11 mouse cellular contexts compared by ENCODE assay signal in the genomic region with DNA sequence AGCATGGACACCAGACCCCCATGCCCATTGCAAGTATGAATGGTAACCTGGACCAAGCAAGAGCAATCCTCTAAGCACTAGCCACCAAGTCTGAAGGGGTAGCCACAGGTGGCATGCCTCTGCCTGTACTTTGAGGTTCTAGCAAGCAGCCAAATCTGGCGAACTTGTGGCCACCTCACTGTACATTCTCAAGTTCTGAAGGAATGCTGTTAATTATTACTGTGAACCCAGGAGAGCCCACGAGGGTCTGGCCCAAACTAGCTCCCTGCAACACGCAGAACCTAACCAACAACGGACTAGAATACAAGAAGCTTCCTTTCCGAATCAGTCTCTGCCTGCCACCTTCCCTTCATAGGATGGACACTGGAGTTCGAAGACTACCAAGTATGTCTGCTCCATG. TPM values are rescaled to one million over a fixed set of nuclear protein-coding genes. Genes with fewer than 3 reads are reported as not detected.
A peak's percentile ranks its signal among the peaks of the same experiment; 100 is the strongest.
DNase-seq lines count a peak whose midpoint lies in the region; ATAC-seq and TF ChIP-seq lines count a peak whose summit lies in the region.
"Had no signal": no experiment of that assay in that cellular context is flagged by ENCODE, and none has a peak within 500 bp of the region (broad histone marks: within the 10 kb centered on the region; RNA-seq: fewer than 3 reads in every experiment).

No protein-coding gene starts in this region.

- H3K27me3 ChIP-seq in heart, embryonic 13.5 days (replicated peaks) = peaks cover 99% of the 10 kb centered on the region
- peaks cover 9% of the 10 kb centered on the region for H3K27me3 ChIP-seq in heart, adult 2 months (ENCODE audit: control insufficient read depth, insufficient read depth, low read length)
- H3K27me3 ChIP-seq in embryonic facial prominence, embryonic 13.5 days = peaks cover 69% of the 10 kb centered on the region
- peaks cover 90% of the 10 kb centered on the region for H3K27me3 ChIP-seq in limb, embryonic 13.5 days
- peaks cover 89% of the 10 kb centered on the region for H3K27me3 ChIP-seq in intestine, postnatal 0 days (replicated peaks; ENCODE audit: control insufficient read depth, insufficient read depth, low read length)

- peak overlapping the region; percentile 95 for H3K4me2 ChIP-seq in heart, embryonic 13.5 days
- peak overlapping the region; percentile 86 for H3K4me2 ChIP-seq in embryonic facial prominence, embryonic 13.5 days
- peak overlapping the region; percentile 87 for H3K4me2 ChIP-seq in limb, embryonic 13.5 days (replicated peaks)
- H3K4me2 ChIP-seq in intestine, postnatal 0 days (replicated peaks; ENCODE audit: low read depth) = no peak overlapping the region

- no peak overlapping the region for H3K27ac ChIP-seq in heart, embryonic 13.5 days (replicated peaks)
- H3K27ac ChIP-seq in heart, adult 2 months = no peak overlapping the region
- peak overlapping the region; percentile 88 for H3K27ac ChIP-seq in embryonic facial prominence, embryonic 13.5 days
- peak overlapping the region; percentile 65; the same call in 1 of the 2 replicates for H3K27ac ChIP-seq in limb, embryonic 13.5 days
- H3K27ac ChIP-seq in intestine, postnatal 0 days (ENCODE audit: low read depth, low read length) = no peak overlapping the region

- no peak for TF ChIP-seq EP300 in heart, adult 2 months (IDR thresholded peaks at IDR 0.05; ENCODE audit: insufficient read depth, low read depth, low read length)

- no peak for ATAC-seq in heart, embryonic 13.5 days (ENCODE audit: extremely low read depth, insufficient number of reproducible peaks, low FRiP score, low TSS enrichment)
- no peak for ATAC-seq in embryonic facial prominence, embryonic 13.5 days (ENCODE audit: insufficient number of reproducible peaks, insufficient read depth, low FRiP score, low TSS enrichment, low read depth)
- ATAC-seq in limb, embryonic 13.5 days (ENCODE audit: low FRiP score, low read depth) = no peak
- no peak for ATAC-seq in granulocyte monocyte progenitor cell, adult 5-6 weeks (replicated peaks; ENCODE audit: poor library complexity, severe bottlenecking)
- no peak for ATAC-seq in intestine, postnatal 0 days

- WGBS in heart, embryonic 13.5 days = 18% methylated on average over 6 of the region's 6 CpGs
- 39% methylated on average over 6 of the region's 6 CpGs for WGBS in heart, adult 2 months
- WGBS in embryonic facial prominence, embryonic 13.5 days = 8% methylated on average over 6 of the region's 6 CpGs
- 9% methylated on average over 6 of the region's 6 CpGs for WGBS in limb, embryonic 13.5 days
- WGBS in intestine, postnatal 0 days = 35% methylated on average over 6 of the region's 6 CpGs

- H3K4me3 ChIP-seq in heart, embryonic 13.5 days = peak overlapping the region; percentile 75
- H3K4me3 ChIP-seq in heart, adult 2 months = no peak overlapping the region
- peak overlapping the region; percentile 72 for H3K4me3 ChIP-seq in embryonic facial prominence, embryonic 13.5 days
- H3K4me3 ChIP-seq in limb, embryonic 13.5 days = peak overlapping the region; percentile 69
- no peak overlapping the region; the same call in 1 of the 2 replicates for H3K4me3 ChIP-seq in intestine, postnatal 0 days (ENCODE audit: low read depth, low read length)

- H3K9me3 ChIP-seq in heart, embryonic 13.5 days = no peaks in the 10 kb centered on the region
- H3K9me3 ChIP-seq in embryonic facial prominence, embryonic 13.5 days = no peaks in the 10 kb centered on the region
- no peaks in the 10 kb centered on the region for H3K9me3 ChIP-seq in limb, embryonic 13.5 days
- H3K9me3 ChIP-seq in intestine, postnatal 0 days (ENCODE audit: control insufficient read depth) = no peaks in the 10 kb centered on the region

- H3K9ac ChIP-seq in heart, embryonic 13.5 days = peak overlapping the region; percentile 84
- no peak overlapping the region for H3K9ac ChIP-seq in heart, adult 2 months (ENCODE audit: low read depth, low read length)
- H3K9ac ChIP-seq in embryonic facial prominence, embryonic 13.5 days = peak overlapping the region; percentile 93
- peak overlapping the region; percentile 88 for H3K9ac ChIP-seq in limb, embryonic 13.5 days
- no peak overlapping the region for H3K9ac ChIP-seq in intestine, postnatal 0 days (ENCODE audit: low read depth, low read length)

- H3K36me3 ChIP-seq in heart, embryonic 13.5 days = no peaks in the 10 kb centered on the region
- H3K36me3 ChIP-seq in heart, adult 2 months (ENCODE audit: control insufficient read depth, insufficient read depth, low read length) = no peaks in the 10 kb centered on the region
- no peaks in the 10 kb centered on the region for H3K36me3 ChIP-seq in embryonic facial prominence, embryonic 13.5 days
- no peaks in the 10 kb centered on the region for H3K36me3 ChIP-seq in limb, embryonic 13.5 days
- no peaks in the 10 kb centered on the region for H3K36me3 ChIP-seq in intestine, postnatal 0 days (ENCODE audit: control insufficient read depth, insufficient read depth)

- no peaks in the 10 kb centered on the region for H3K79me2 ChIP-seq in heart, adult 2 months (replicated peaks; ENCODE audit: control insufficient read depth, insufficient read depth, low read length)

- intact Hi-C loops in heart, adult 2 months (cut with DNase I) = no loop called here

- TF ChIP-seq CTCF in heart, adult 2 months (IDR thresholded peaks at IDR 0.05) = no peak
- TF ChIP-seq CTCF in intestine, postnatal 0 days (IDR thresholded peaks at IDR 0.05; ENCODE audit: low read depth) = no peak

- H3K4me1 ChIP-seq in heart, embryonic 13.5 days = peaks cover 30% of the 10 kb centered on the region
- H3K4me1 ChIP-seq in heart, adult 2 months (ENCODE audit: control insufficient read depth, insufficient read depth, low read length) = no peaks in the 10 kb centered on the region
- H3K4me1 ChIP-seq in embryonic facial prominence, embryonic 13.5 days = peaks cover 47% of the 10 kb centered on the region
- H3K4me1 ChIP-seq in limb, embryonic 13.5 days = peaks cover 42% of the 10 kb centered on the region
- H3K4me1 ChIP-seq in intestine, postnatal 0 days (replicated peaks; ENCODE audit: control insufficient read depth, insufficient read depth, low read length) = no peaks in the 10 kb centered on the region

- no peak for TF ChIP-seq POLR2A in heart, adult 2 months (IDR thresholded peaks at IDR 0.05; ENCODE audit: insufficient read depth, low read depth, low read length)

- no peak for DNase-seq in heart, adult 2 months
- DNase-seq in R1 (ENCODE audit: low read depth, low spot score) = peak; percentile 9
- no peak for DNase-seq in right cerebral cortex, postnatal 14 days
- DNase-seq: gastrocnemius, postnatal 25 days; kidney, postnatal 36 days; lung, postnatal 4 days had no signal

RNA-seq across cellular contexts. Expression of a gene that starts 1.5 kb away (rescaled TPM):
- polyA plus RNA-seq in heart, embryonic 13.5 days (2015; fragmentation: Nextera tagmentation; extraction: Ambion mirVana) = 3.6 and 4.4 TPM in 2 replicates
- under 1 TPM; 0.30 to 0.94 TPM for total RNA-seq in heart, adult 2 months (2021)
- 0.23 and 0.31 TPM in 2 replicates for polyA plus RNA-seq in heart, adult 2 months (2012; rRNA removed)
- polyA plus RNA-seq in embryonic facial prominence, embryonic 13.5 days (2015; fragmentation: Nextera tagmentation; extraction: Ambion mirVana) = 31.7 and 41.1 TPM in 2 replicates
- polyA plus RNA-seq in limb, embryonic 13.5 days (2015; fragmentation: Nextera tagmentation; extraction: Ambion mirVana) = 35.7 and 46.1 TPM in 2 replicates
- not detected in 2 replicates for total RNA-seq in granulocyte monocyte progenitor cell, adult 5-6 weeks (2014; fragmentation: Nextera tagmentation)
- total RNA-seq in granulocyte monocyte progenitor cell, adult 5-6 weeks (2017) = not detected in 2 replicates
- not detected in 2 replicates for polyA plus RNA-seq in intestine, postnatal 0 days (2015; fragmentation: Nextera tagmentation; extraction: Ambion mirVana)

Comparison
In these comparisons a context has a peak if more than half of its experiments do, and no peak if none do; other contexts are left out.
1. H3K4me3 ChIP-seq: peak in heart, embryonic 13.5 days (single experiment), embryonic facial prominence, embryonic 13.5 days (single experiment) and limb, embryonic 13.5 days (single experiment); none in heart, adult 2 months (single experiment) and intestine, postnatal 0 days (single experiment).
2. H3K9ac ChIP-seq: peak in heart, embryonic 13.5 days (single experiment), embryonic facial prominence, embryonic 13.5 days (single experiment) and limb, embryonic 13.5 days (single experiment); none in heart, adult 2 months (single experiment) and intestine, postnatal 0 days (single experiment).
3. H3K27ac ChIP-seq: peak in embryonic facial prominence, embryonic 13.5 days (single experiment) and limb, embryonic 13.5 days (single experiment); none in heart, embryonic 13.5 days (single experiment), heart, adult 2 months (single experiment) and intestine, postnatal 0 days (single experiment).